Mouse (Mus musculus): ENCODE data around the gene Prelp.

DNA sequence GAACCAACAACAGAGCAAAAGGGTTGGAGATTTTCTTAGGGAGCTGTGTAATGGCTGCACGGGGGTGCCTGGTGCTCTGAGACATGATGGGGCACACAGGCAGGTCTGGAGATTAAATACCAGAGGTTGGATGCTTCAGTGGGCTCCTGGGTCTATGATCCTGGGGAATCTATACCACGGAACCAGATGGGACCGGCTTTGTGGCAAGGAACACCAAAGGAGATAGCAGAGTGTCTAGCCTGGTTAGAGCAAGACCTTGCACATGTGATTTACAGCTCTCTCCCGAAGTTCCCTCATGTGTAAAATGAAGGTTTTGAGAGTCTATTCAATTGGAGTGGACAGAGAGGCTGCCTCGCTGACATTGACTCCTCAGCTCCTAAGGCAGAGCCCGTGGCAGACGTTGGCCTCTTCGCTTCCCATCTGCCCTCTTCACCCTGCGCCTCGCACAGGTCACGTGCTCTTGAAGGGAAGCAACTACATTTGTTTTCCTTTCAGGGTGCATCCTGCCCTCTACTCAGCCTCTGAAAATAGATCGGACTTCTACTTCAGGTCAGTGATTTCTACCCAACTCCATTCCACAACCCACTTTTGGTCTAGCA lies 42.3 kb downstream of the Prelp start:
- TF ChIP-seq POLR2A (IDR thresholded peaks at IDR 0.05; ENCODE audit: low read depth, low read length), result no peak
- TF ChIP-seq CTCF (conservative IDR thresholded peaks at IDR 0.05; ENCODE audit: insufficient read depth, insufficient read length, low read depth, low read length), result no peak

Data from kidney, adult 2 months (tissue).